Mouse (Mus musculus) CH12.LX (cell line): ENCODE measurements around the gene Lrit2. TPM values are rescaled to one million over a fixed set of nuclear protein-coding genes. Genes with fewer than 3 reads are reported as not detected.

Experiments
- DNase-seq: peaks from one replicate; pipeline ENCODE4 v3.0.0-alpha.2; 2013; ENCODE audit errors: extremely low read depth
- H3K27ac ChIP-seq: 2 replicates; pipeline ENCODE4 v1.5.1; 2012; ENCODE audit warnings: low read depth, mild to moderate bottlenecking, control low read depth, moderate library complexity; ENCODE audit not compliant: insufficient read depth
- H3K27me3 ChIP-seq: replicated peaks from 2 replicates; pipeline ENCODE3; 2012; ENCODE audit warnings: inconsistent platforms
- H3K36me3 ChIP-seq, 2 experiments: replicated peaks in 1 of 2; 2 replicates each; pipeline versions ENCODE3 to v1.6.1; 2012; ENCODE audit warnings: inconsistent platforms in 1 of 2, low read length in 1 of 2, mild to moderate bottlenecking in 1 of 2, mixed read lengths in 1 of 2, moderate library complexity in 1 of 2; ENCODE audit not compliant: control insufficient read depth in 1 of 2, insufficient read depth in 1 of 2
- H3K4me1 ChIP-seq, 2 experiments: 2 replicates each; pipeline ENCODE4 v1.6.1; 2012; ENCODE audit warnings: inconsistent platforms in 1 of 2, moderate library complexity in 1 of 2; ENCODE audit not compliant: insufficient read depth in 2 of 2, control insufficient read depth in 1 of 2
- H3K4me2 ChIP-seq: 2 replicates; pipeline ENCODE4 v1.6.1; 2012; ENCODE audit warnings: low read depth, mild to moderate bottlenecking, control low read depth; ENCODE audit not compliant: poor library complexity, insufficient read depth, severe bottlenecking
- H3K4me3 ChIP-seq, 3 experiments: fragments of 150-350 bp in 1 of 3; sonication (generic) in 1 of 3; replicated peaks in 1 of 3; 2 replicates each; pipeline versions ENCODE3 to v1.5.1; 2011 to 2012; ENCODE audit warnings: low read depth in 2 of 3, low read length in 2 of 3, mild to moderate bottlenecking in 2 of 3, moderate library complexity in 2 of 3, control low read depth in 1 of 3, improper control_type of control experiment in 1 of 3, inconsistent platforms in 1 of 3, mixed read lengths in 1 of 3; ENCODE audit not compliant: poor library complexity in 1 of 3
- H3K79me2 ChIP-seq: replicated peaks from 2 replicates; pipeline ENCODE4 v1.6.1; 2012; ENCODE audit warnings: mild to moderate bottlenecking, moderate library complexity; ENCODE audit not compliant: control insufficient read depth, poor library complexity, insufficient read depth, severe bottlenecking; ENCODE audit errors: extremely low read depth
- H3K9ac ChIP-seq: 2 replicates; pipeline ENCODE4 v1.6.1; 2012; ENCODE audit warnings: low read depth, mild to moderate bottlenecking, control low read depth, moderate library complexity; ENCODE audit not compliant: insufficient read depth
- H3K9me3 ChIP-seq: replicated peaks from 2 replicates; pipeline ENCODE3; 2012; ENCODE audit warnings: low read length, inconsistent platforms, mixed read lengths
- BHLHE40 ChIP-seq: IDR thresholded peaks from 2 replicates; pipeline ENCODE4 v1.6.1; 2011; ENCODE audit warnings: mild to moderate bottlenecking, low read depth, low read length, improper control_type of control experiment
- ELF1 ChIP-seq: IDR thresholded peaks from 2 replicates; pipeline ENCODE4 v1.6.1; 2014; ENCODE audit warnings: low read depth, mild to moderate bottlenecking, inconsistent platforms, low read length, improper control_type of control experiment
- EP300 ChIP-seq: IDR thresholded peaks from 2 replicates; pipeline ENCODE4 v1.6.1; 2011; ENCODE audit warnings: low read length, improper control_type of control experiment
- HCFC1 ChIP-seq: IDR thresholded peaks from 2 replicates; pipeline ENCODE4 v1.6.1; 2012; ENCODE audit warnings: low read depth, mild to moderate bottlenecking, inconsistent platforms, low read length, improper control_type of control experiment
- IRF4 ChIP-seq: IDR thresholded peaks from 2 replicates; pipeline ENCODE4 v1.6.1; 2014; ENCODE audit warnings: low read depth, mild to moderate bottlenecking, inconsistent platforms, low read length, improper control_type of control experiment
- JUN ChIP-seq: IDR thresholded peaks from 2 replicates; pipeline ENCODE4 v1.6.1; 2011; ENCODE audit warnings: low read depth, mild to moderate bottlenecking, low read length, improper control_type of control experiment, moderate library complexity; ENCODE audit not compliant: insufficient read depth
- KAT2A ChIP-seq: IDR thresholded peaks from 2 replicates; pipeline ENCODE4 v1.6.1; 2012; ENCODE audit warnings: low read length, improper control_type of control experiment, inconsistent platforms; ENCODE audit not compliant: insufficient replicate concordance
- MAZ ChIP-seq: IDR thresholded peaks from 2 replicates; pipeline ENCODE4 v1.6.1; 2012; ENCODE audit warnings: low read depth, mild to moderate bottlenecking, inconsistent platforms, low read length, improper control_type of control experiment, moderate library complexity
- MYC ChIP-seq: IDR thresholded peaks from 2 replicates; pipeline ENCODE4 v1.6.1; 2011; ENCODE audit warnings: low read depth, mild to moderate bottlenecking, improper control_type of control experiment, low read length
- NELFE ChIP-seq: IDR thresholded peaks from 2 replicates; pipeline ENCODE4 v1.6.1; 2011; ENCODE audit warnings: low read depth, low read length, improper control_type of control experiment
- NRF1 ChIP-seq: IDR thresholded peaks from 2 replicates; pipeline ENCODE4 v1.6.1; 2014; ENCODE audit warnings: low read depth, mild to moderate bottlenecking, inconsistent platforms, low read length, improper control_type of control experiment, moderate library complexity
- POLR2A ChIP-seq: IDR thresholded peaks from 2 replicates; pipeline ENCODE4 v1.6.1; 2011; ENCODE audit warnings: low read depth, mild to moderate bottlenecking, improper control_type of control experiment, low read length
- POLR2AphosphoS2 ChIP-seq: IDR thresholded peaks from 2 replicates; pipeline ENCODE4 v1.6.1; 2011; ENCODE audit warnings: low read depth, low read length, improper control_type of control experiment
- TBP ChIP-seq: conservative IDR thresholded peaks from 2 replicates; pipeline ENCODE4 v1.6.1; 2011; ENCODE audit warnings: low read depth, low read length, improper control_type of control experiment
- USF2 ChIP-seq: conservative IDR thresholded peaks from 2 replicates; pipeline ENCODE4 v1.6.1; 2011; ENCODE audit warnings: low read depth, low read length, improper control_type of control experiment
- ZKSCAN1 ChIP-seq: IDR thresholded peaks from 2 replicates; pipeline ENCODE4 v1.6.1; 2012; ENCODE audit warnings: low read depth, inconsistent platforms, low read length, improper control_type of control experiment, borderline replicate concordance
- ZMIZ1 ChIP-seq: IDR thresholded peaks from 2 replicates; pipeline ENCODE4 v1.6.1; 2012; ENCODE audit warnings: low read depth, mild to moderate bottlenecking, inconsistent platforms, low read length, improper control_type of control experiment
- dilution Hi-C: fragments of 300-500 bp; cut with MboI; formaldehyde crosslinking; loops from 2 replicates; pipeline ENCODE4 v1.14.3; 2020; ENCODE audit warnings: low sequenced_read_pairs; ENCODE audit not compliant: extremely low pct_unique_long_range_greater_than_20kb, extremely low pct_ligation_motif_present
- in situ Hi-C: fragments of 300-500 bp; cut with MboI; formaldehyde crosslinking; loops from 3 replicates; pipeline ENCODE4 v1.14.3; 2019; ENCODE audit warnings: low sequenced_read_pairs, low pct_ligation_motif_present, low pct_unique_long_range_greater_than_20kb, mixed read lengths
- polyA plus RNA-seq: library from polyadenylated mRNA; unstranded; fragments of >175 nt; gene quantifications from 2 replicates; pipeline ENCODE4 v1.2.1, GENCODE M21; 2012; ENCODE audit warnings: low read depth; ENCODE audit not compliant: insufficient read length
- total RNA-seq, 2 experiments: library from RNA; depleted of rRNA; stranded (reverse); fragments of 300-350 nt in 1 of 2; fragments of >200 nt in 1 of 2; gene quantifications; 2 replicates each; pipeline ENCODE4 v1.2.3; 2012 to 2014

Lrit2 gene
- total and polyA plus RNA-seq, 3 experiments, result not detected

DNA sequence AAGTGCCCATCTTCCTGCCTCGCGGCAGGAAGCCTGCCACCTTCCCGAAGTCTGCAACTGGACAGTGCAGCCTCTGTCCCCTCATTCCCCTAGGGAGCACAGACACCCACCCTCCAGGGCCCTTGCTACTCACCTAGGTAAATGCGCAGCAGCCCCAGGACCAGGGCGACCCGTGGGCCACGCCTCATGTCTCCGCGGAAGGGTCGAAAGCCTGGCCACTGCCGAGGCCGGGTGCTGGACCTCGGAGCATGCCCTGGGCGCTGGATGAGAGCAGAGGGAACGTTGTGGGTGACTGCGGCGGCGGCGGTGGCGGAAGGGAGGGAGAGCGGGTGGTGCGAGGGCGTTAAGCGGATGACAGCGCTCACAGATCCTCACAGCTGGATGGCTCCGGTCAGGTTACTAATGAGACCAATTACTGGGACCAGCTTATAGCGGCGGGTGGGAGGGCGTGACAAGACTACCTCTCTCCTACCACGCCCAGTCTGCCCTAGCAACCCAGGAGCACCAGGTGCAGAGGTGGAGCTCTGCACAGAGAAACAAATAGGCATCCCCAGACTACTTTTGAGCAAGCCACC lies 30.3 kb downstream of the Lrit2 start, which contains the start of gene Cdhr1:
Cdhr1 (minus strand) TSS at position 392 of the 575 bp plus-strand sequence.
- in situ Hi-C loops, result no loop called here
- Histone ChIP-seq H3K4me2 (no peak within 1 kb of the TSS), H3K4me3 (no peak within 1 kb of the TSS), H3K27ac (no peak within 1 kb of the TSS), H3K9ac (no peak within 1 kb of the TSS), H3K4me1 (no peaks in the 10 kb centered on the region), H3K36me3 (no peaks in the 10 kb centered on the region), H3K27me3 (peaks cover 84% of the 10 kb centered on the region), H3K9me3 (no peaks in the 10 kb centered on the region), H3K79me2 (no peaks in the 10 kb centered on the region)
- no peak for TF ChIP-seq EP300
- no peak for TF ChIP-seq MYC
- no peak for TF ChIP-seq NELFE
- no peak for TF ChIP-seq JUN
- TF ChIP-seq TBP, result no peak
- TF ChIP-seq ELF1, result no peak
- TF ChIP-seq POLR2A, result no peak
- no peak for TF ChIP-seq ZMIZ1
- TF ChIP-seq IRF4, result no peak
- no peak for TF ChIP-seq KAT2A
- TF ChIP-seq MAZ, result no peak
- no peak for DNase-seq
- dilution Hi-C loops, result no loop called here

DNA sequence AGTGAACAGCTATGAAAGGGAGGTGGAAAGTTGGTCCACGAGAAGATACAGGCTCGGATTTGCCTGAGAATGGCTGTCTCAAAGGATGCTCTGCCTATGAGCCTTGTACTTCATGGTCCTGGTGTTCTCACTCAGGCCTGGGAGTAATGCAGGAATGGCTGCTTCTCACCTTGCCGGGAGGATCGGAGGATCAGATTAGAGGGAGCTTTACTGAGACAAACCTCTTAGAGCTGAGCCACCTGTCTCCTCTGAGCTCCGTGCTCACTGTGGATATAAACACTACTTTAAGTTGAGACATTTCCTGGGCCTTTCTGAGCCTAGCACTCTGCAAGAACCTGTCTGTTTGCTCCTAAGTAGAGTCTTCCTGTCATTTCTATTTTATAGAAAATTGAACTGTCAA lies 33.8 kb downstream of the Lrit2 start:
- H3K27me3 ChIP-seq, result peaks cover 50% of the 10 kb centered on the region
- H3K27ac ChIP-seq, result no peak overlapping the region
- TF ChIP-seq ZKSCAN1, result no peak
- in situ Hi-C loops, result no loop called here
- H3K4me1 ChIP-seq, result no peaks in the 10 kb centered on the region
- dilution Hi-C loops, result no loop called here
- no peaks in the 10 kb centered on the region for H3K79me2 ChIP-seq
- H3K36me3 ChIP-seq, result no peaks in the 10 kb centered on the region
- H3K9me3 ChIP-seq, result no peaks in the 10 kb centered on the region
- no peak for DNase-seq
- no peak overlapping the region for H3K4me2 ChIP-seq
- H3K4me3 ChIP-seq, result no peak overlapping the region
- no peak overlapping the region for H3K9ac ChIP-seq

- Histone ChIP-seq H3K36me3 (no peaks in the 10 kb centered on the region), H3K9me3 (no peaks in the 10 kb centered on the region), H3K4me3 (no peak overlapping the region), H3K4me1 (no peaks in the 10 kb centered on the region), H3K4me2 (no peak overlapping the region), H3K27ac (no peak overlapping the region), H3K9ac (no peak overlapping the region), H3K27me3 (peaks cover 41% of the 10 kb centered on the region), H3K79me2 (no peaks in the 10 kb centered on the region)
- in situ Hi-C loops, result no loop called here
- dilution Hi-C loops, result no loop called here
- DNase-seq, result no peak
- TF ChIP-seq TBP, result no peak
- TF ChIP-seq HCFC1, result no peak
- TF ChIP-seq USF2, result no peak
- TF ChIP-seq IRF4, result no peak
- TF ChIP-seq NRF1, result no peak
- no peak for TF ChIP-seq POLR2AphosphoS2
- no peak for TF ChIP-seq ZMIZ1
- TF ChIP-seq ELF1, result no peak
- TF ChIP-seq MYC, result no peak
- no peak for TF ChIP-seq BHLHE40
These were observed 34.8 kb downstream of the Lrit2 start for GRCm38 (mm10) chr14:37102484-37102883.
